Mouse (Mus musculus) liver, postnatal 0 days (tissue): ENCODE data around the gene Surf6.

Source experiments
- CTCF ChIP-seq: sonication (generic); IDR thresholded peaks from 2 replicates; pipeline ENCODE4 v1.5.1; 2016; ENCODE audit warnings: antibody characterized with exemption, low read depth
- EP300 ChIP-seq: IDR thresholded peaks from 2 replicates; pipeline ENCODE4 v1.6.1; 2016; ENCODE audit warnings: antibody characterized with exemption, low read depth, mild to moderate bottlenecking

- TF ChIP-seq CTCF (no peak), EP300 (no peak)
Observed at GRCm38 (mm10) chr2:26905936-26906335, 3.3 kb upstream of the Surf6 start.
